Mouse (Mus musculus) frontal cortex, adult (tissue): ENCODE measurements around the gene Prdm12.
A peak's percentile ranks its signal among the peaks of the same experiment; 100 is the strongest.

Source experiments
- ATAC-seq: cut with Nextera tagmentation; 2 replicates; pipeline ENCODE4 v1.9.2; 2017; ENCODE audit warnings: mild to moderate bottlenecking, moderate library complexity, mixed read lengths; ENCODE audit not compliant: low TSS enrichment

The Prdm12 gene

DNA sequence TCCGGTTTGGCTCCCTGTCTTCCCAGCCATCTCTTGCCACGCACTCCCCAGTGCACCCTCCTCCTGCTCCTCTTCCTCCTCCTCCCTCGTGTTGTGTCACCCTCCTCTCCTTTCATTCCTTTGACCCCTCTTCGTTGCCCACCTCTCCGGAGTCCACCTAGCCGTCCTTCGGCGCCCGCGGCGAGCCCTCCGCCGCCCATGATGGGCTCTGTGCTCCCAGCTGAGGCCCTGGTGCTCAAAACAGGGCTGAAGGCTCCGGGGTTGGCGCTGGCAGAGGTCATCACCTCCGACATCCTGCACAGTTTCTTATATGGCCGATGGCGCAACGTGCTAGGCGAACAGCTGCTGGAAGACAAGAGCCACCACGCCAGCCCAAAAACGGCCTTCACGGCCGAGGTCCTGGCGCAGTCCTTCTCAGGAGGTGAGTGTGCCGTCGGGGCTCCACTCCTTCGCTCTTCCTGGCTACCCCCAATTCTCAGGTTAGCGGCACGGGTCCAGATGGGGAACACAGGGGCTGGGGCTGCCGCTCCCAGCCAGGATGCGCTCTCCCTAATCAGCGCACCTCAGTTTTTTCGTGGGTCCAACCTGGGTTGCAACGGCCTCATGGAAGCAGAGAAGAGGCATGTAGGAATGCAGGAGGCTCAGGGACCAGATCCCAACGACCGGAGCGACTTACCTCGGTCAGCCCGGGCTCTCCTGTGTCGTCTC is at the start of gene Prdm12:
Gene Prdm12, plus strand, starts transcription at position 137 of the 708 bp plus-strand sequence.
- no peak for ATAC-seq

DNA sequence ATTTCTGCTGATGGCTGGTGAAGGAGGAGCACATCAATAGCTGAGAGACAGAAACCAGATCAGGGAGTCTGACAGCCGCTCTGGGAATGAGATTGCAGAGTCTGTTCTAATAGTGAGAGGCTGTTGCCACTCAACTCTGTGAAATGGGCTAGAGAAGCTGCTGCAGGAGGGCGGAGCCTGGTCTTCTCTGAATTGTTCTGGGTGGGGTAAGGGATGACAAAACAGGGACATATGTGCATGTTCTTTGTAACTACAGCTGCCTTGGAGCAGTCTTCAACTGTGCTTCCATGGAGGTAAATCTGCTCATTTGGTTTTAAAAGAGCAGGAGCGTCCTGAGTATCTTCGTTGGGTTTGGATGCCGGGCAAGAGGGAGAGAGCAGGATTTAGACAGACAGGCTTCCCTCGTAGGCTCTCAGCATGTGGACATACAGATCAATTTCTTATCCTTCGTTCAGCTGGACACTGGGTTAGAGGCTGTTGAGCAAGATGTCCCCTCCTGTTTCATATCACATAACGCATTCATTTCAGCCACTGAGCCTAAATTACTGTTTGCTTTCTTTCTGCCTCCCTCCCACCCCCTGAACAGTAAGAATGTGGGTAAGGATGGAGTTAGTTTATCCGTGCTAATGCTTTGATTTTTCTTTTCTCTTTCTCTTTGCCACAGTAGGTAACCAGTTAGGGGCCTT is 47.9 kb upstream of the Prdm12 start:
- ATAC-seq, result peak; percentile 38; the same call in 1 of the 2 replicates

DNA sequence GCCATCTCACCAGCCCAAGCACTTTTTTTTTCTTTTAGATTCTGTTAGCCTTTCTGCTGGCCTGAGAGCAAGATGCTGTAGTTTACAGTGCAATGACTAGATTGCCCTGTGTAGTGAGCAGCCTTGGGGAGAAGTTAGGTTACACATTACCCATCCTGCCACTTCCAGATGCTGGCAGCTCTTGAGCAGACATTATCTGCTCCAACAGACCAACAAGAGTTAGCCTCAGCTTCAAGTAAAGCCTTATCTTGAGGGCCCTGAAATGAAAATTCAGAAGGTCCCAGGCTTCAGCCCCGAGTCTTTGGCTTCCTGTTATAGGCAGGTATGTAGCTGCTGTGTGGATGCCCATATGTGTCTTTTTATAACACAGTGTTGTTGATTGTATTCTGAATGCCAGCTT is 32.3 kb upstream of the Prdm12 start:
- no peak for ATAC-seq

DNA sequence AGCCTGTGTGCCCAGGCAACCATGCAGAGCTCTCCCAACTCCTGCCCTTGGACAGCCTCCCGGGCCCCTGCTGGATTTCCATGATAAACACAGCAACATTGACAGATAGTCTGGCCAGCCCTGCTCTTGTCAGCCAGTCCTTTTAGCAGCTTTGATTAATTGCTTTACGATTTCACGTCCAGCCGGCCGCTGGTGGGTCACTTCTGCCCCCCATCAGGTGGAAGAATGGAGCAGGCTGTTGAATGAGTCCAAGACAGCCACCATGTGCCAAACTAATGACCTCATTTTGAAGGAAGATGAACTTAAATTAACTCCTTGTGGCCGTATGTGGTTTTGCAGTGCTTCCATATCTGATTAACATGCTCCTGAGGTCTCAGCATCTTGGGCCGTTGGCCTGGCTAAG is 30.0 kb upstream of the Prdm12 start:
- no peak for ATAC-seq

DNA sequence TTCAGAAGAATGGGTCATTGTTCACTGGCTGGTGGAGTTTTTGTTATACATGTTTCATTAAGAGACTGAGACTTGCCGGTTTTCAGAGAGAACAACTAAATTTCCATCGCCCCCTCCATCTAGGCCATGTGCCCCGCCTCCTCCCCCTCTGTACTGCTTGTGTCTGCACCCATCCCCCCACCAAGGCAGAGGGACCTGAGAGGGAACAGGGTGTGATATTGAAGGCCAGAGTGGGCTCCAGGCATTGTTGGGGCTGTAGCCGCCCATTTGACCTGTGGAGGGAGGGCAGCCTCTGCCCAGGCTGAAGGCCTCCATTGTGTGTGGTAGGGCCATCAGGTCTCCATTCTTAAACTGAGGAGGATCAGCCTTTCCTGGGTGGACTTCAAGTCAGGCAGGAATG is 28.9 kb upstream of the Prdm12 start:
- ATAC-seq, result no peak

DNA sequence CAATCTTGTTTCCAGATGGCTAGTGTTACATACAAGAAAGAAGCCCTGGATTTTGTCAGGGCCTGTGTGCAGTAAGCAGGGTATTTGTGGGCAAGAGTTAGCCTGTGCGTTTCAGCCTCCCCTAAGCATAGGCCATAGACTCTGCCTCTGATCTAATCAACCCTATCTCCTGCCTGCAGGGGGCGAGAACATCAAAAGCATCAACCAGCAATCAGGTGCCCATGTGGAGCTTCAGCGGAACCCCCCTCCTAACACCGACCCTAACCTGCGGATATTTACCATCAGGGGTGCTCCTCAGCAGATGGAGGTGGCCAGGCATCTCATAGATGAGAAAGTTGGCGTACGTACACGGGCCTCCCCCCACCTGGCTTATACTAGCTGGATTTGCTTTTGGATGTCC is 28.4 kb upstream of the Prdm12 start:
- ATAC-seq, result no peak

DNA sequence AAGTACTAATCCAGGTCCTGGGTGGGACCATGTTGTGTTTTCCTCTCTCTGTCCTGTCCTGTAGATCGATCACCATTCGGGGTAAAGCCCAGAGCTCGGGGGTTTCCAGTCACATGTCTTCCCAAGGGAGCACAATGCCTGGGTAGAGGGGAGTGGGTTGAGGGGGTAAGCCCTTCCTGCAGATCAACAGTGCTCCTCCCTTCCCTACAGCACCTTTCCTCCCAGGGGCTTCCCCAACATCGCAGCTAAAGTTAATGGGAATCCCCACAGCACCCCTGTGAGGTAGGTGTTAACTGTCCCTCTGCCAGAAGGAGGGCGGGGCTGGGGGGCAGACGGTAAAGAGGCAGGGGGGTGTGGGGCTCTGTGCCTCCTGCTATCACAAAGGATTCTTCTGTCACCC is 27.2 kb upstream of the Prdm12 start:
- ATAC-seq, result no peak

DNA sequence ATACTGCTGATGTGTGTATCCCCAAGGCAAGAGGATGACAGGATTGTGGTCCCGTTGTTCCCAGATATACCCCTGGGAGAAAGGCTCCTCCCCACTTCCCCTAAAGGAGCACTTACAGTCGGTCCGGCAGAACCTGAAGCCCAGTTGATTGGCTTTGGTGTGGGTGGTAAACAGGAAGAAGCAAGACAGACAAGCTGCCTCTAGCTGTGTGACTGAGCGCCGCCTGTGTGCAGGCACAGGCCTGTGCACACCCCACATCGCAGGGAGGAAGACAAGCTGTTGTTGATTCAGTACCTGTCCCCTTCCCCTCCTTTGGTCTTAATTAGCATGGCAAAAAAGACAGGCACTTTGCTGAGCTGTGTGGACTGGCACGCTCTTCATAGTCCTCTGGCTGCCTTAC is 26.1 kb upstream of the Prdm12 start:
- peak; percentile 44; the same call in 1 of the 2 replicates for ATAC-seq

DNA sequence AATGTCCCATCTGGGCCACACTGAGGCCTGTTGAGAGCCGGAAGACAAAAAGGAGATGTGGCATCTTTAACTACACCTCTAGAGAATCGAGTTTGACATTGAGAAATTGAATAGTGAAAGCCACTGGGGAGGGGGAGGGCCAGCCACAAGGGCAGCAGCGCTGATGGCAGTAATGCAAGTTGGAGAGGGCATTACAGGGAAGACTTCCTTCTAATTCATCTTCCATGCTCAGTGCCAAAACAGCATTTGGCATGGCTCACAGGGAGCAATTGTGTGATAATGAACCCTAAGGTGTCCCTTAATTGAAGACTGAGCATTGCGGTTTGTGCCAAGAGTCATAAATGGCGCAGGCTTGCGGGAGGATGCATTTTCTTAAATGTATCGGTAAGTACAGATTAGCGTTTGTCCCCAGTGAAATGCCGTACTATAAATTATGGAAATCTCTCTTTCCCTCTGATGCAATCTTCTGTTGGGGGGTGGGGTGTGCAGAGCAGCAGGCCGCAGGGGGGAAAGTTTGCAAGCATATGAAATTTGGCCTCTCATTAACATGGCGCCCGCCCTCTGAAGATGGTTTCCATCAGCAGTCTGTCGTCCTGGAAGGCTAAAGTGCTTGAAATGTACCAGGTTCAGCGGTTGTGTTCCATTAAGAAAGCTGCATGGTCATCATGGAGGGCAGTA is 21.2 kb upstream of the Prdm12 start:
- ATAC-seq, result no peak

DNA sequence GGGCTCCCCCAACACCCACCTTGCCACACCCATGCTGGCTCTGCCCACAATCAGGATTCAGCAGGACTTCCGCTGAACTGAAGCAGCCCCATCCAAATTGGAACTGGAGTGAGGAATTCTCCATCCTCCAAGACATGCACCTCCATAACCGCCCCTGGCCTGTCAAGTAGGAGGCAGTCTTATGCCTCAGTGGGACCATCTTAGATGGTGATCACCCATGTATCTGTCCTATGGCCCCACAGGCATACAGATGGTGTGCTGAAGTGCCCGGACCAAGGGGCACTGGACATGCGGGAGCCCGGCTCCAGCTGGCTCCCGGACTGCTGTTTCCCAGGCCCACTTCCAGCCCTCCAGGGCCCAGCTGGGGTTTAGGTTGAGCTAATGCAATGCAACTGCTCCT is 20.6 kb upstream of the Prdm12 start:
- no peak for ATAC-seq

DNA sequence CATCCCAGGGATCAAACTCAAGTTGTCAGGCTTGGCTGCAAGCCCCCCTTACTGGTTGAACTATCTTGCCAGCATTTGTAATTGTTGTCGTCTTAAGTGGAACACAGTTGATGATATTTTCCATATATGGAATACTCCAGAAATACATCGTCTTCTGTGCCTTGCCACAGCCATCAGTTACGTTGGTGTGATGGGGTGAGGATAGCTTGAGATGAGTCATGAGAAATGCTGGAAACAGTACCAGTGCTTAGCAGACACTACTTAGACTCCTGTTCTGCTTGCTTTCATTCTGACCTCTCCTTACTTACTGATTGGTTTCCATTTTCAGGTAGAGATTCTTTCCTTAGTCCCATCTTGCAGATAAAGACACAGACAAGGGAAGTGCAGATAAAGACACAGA is 6.3 kb upstream of the Prdm12 start:
- peak; percentile 84; the same call in 1 of the 2 replicates for ATAC-seq

DNA sequence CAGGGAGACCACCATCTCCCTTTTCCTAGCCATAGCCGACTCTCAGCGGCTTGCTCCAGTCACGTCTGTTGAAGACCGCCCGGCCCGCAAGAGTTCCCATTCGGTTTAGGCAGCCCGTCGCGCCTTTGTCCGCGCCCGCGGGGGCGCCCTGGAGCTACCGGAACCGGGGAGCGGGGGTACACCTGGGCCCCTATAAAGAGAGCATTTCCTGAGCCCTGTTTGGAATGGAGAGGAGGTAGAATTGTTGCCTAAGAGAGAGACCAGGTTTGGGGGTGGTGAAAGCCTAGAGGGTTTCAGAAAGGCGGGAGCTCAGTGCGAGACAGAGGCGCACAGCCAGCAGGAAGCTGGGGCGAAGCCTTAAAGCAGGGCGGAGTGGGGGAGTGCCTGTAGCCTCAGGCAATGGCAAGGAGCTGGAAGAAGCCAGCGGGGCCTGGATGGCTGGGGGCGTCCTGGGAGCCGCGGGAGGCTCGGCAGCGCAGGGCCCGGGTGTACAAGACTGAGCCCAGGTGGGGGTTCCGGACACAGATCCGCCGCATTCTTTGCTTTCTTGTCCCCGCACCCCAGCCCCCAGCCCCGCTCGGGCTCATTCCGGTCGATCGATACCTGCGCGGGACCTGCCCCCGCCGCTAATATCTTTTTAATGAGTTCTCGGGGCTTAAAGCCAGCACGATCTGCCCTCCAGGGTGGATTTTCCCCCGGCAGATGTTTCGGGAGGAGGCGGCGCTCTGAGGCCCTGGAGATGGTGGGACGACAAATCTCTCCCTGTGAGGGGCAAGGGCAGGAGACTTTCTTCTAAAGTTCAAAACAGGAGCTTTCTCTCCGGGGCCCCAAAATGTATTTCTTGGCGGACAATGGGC is 4.3 kb upstream of the Prdm12 start:
- peak; percentile 31; the same call in 1 of the 2 replicates for ATAC-seq

DNA sequence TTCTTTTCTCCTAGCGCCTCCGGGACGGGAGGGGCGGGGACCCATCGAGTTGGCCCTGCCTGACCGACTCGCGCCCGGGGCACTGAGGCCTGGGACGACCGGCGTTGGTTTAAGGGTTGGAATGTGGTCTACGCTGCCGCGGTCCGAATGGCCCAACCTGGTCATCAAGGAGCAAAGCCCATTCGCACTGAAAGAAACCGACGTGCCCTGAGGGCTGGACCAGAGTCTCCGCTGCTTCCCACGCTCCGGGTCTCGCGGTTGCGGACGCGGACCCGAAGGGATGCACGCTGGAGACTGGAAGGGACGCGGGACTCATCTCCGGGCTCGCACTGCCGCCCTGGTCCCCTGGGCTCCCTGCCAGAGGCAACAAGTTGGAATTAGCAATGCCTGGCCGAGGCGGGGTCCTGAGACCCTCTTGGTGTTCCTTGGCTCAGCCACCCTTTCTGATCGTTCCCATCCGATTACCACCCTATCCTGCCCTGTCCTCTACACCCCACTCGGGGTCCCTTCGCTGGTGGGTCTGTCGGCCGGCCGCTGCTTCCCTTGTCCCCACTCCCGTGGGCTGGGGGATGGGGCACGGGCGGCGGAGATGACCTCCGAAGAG is 3.6 kb upstream of the Prdm12 start:
- ATAC-seq, result no peak

DNA sequence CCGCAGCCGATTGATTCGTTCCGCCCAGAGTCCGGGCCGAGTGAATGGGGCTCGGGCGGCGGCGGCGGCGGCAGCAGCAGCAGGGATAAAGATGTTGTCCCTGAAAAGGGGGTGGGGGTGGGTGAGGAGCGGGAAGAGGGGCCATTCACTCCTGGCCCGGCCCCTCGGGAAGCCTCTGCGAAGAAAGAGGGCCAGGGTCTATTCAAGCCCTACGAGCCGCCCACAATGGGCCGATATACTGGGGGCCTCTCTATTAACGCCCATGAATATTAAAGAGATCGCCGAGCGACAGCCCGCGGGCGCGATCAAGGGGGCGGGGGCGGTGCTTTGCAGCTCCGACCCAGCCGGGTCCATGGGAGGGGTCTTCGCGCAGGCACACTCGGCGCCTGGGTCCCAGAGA is 3.1 kb upstream of the Prdm12 start:
- ATAC-seq, result no peak

DNA sequence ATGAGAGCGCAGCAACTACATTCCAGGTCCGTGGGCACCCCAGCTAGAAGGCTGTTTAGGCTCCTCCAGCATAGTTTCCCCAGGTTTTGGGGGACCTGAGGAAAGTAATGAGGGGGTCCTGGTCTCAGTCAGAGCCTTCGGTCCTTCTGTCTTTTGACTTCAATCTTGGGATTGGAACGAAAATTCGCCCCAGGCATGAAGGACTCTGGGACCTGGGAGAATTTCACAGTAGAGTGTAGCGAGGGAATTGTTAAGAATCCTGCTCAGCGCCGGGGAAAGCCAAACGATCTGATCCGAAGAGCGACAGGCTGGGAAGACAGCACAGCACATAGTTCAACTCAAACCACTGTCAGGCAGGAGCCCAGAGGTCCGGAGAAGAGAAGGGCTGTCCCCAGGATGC is 2.5 kb upstream of the Prdm12 start:
- ATAC-seq, result no peak

DNA sequence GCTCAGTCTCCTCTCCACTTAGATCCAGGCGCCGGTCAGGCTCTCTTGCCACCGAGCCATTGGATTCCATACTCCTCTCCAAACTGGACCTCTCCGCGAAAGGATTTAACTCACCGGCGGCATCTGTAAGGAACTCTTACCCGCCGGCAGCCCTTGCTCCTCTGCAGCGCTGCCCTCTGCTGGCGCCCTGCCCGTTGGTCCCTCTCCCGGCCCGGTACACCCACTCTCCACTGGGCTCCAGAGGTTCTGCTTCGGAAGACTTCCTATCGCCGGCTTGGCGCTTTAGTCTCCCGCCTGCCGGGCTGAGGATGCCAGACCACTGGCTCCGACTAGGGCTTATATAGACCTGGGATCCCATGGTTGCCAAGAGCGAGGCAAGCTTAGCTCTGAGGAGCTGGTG is 2.0 kb upstream of the Prdm12 start:
- ATAC-seq, result no peak

DNA sequence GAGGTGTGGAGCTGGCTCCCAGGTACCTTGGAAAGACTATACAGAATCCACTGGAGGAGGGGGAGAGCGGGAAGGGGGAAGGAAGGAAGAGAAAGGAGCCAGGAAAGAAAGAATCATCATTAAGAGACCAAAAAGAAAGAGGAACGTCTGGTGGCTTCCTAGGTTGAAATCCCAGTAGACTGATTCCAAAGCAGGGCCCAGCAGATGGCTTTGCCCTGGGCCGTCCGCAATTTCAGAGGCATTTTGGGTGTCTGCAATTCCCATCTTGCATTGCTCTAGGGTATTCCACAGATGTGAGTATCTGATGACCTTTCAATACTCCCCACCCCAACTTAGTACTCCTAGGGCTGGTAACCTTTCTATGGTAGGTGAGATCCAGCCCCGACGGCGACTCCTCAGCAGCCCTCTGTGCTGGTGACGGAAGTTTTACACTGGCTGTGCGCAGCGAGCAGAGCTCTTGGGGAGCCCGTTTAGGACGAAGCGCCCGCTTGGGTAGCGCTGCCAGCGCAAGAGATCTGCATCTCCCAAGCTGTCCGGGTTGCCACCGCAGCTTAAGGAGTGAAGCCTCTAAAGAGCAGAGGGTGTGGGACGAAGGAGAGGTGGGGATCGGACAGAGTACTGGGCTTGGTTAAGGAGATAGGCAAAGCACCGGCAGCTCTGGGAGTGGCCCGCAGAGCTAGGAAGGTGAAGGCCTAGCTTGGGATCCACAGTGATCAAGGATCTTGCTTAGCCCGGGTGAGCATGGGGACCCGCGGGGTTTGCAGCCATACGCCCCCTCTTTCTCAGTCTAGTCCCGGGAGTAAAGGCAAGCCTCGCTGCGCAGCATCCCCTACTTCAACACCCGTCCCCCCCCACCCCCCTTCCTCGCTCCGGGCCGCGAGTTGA is 1.0 kb upstream of the Prdm12 start:
- no peak for ATAC-seq

DNA sequence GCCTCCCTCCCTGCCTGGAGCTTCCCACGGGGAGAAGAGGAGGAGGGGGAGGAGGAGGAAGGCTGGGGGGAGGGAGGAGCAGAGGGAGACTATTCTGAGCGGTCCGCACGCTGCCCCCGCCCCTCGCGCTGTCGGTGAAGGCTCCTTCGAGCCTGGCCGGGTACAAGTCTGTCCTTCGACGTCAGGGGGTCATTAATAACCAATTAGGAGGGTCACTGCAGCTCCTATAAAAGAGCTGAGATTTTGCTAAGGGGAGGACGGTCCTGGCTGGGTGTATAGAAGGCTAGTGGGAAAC is 424 bp upstream of the Prdm12 start:
- ATAC-seq, result no peak

DNA sequence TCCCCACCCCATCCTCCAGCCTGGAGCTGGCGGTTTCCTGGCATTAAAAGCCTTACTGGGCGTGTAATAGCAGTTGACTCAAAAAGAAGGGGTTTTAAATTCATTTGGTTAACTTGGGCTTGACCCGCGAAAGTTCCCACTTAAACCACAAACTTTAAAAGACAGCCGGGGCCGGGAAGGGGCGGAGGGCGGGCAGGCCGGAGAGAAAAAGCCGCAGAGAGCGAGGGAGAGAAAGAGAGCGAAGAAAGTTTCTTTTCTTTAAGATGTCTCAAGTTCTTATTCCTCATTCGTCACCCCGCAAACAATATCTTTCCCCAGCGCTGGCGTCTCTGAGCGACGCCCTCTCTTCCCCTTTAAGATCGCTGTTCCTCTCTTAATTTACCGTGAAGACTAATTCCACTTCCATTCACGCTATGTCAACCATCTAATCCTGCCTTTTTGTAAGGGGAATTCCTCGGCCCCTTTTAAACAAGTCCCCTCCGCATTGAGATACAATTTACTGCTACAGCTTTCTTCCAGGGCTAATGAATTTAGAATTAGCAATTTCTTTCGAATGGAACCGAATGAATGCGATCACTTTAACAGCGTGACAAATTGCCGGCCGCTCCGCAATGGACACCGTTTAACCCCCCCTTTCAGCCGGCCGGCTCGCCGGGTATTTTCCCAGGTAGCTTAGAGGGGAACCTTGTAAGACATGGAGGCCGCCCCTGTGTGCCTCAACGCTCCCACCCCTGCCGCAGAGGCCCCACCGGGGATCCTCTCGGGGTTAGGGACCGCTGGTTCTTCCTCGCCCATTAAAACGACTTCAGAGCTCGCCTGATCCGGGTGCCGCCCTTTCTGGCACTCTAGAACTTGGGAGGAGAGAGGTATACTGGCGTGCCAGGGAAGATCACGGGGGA is 1.0 kb downstream of the Prdm12 start:
- ATAC-seq, result no peak

DNA sequence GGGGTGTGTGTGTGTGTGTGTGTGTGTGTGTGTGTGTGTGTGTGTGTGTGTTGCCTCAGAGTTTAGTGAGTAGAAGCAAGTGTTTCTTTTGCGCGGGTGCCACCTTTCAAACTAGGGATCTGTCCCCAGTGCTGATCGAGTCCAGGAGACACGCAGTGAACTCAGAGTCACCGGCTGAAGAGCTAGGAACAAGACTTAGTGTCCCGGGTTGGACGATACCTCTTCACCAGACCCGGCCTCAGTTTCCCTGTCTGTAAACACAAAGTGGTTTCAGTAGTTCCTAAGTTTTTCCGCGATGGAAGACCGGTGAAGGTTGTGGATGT is 1.6 kb downstream of the Prdm12 start:
- ATAC-seq, result no peak
